Mouse (Mus musculus): ENCODE data around the gene Stx8.

DNA sequence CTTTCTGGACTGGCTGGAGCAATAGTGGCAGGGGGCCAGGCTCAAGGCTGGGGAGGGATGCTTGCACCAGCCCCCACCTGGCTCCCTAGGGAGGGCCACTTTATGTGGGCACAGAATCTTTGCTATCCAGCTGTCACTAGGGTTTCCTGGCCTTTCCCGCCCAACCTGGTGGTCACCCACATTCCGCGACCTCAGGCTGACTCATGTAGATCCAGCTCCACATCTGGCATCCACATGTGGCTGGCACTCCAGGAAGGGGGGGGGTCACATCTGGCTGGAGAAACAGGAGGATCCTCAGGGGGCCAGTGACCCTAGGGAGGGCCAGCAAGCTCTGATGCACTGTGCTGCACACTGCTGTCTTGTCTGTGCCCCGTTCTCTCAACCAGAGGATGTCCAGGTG lies 254.7 kb downstream of the Stx8 start:
- TF ChIP-seq CTCF (IDR thresholded peaks at IDR 0.05; ENCODE audit: low read depth, low read length) (no peak), EP300 (IDR thresholded peaks at IDR 0.05; ENCODE audit: insufficient read depth, low read depth, low read length) (no peak), POLR2A (IDR thresholded peaks at IDR 0.05; ENCODE audit: insufficient read depth, low read length) (no peak)

Measured in ES-Bruce4 (cell line).